Mouse (Mus musculus) adrenal gland, postnatal 36 days (tissue): ENCODE results near the gene Elovl3. TPM values are rescaled to one million over a fixed set of nuclear protein-coding genes. Genes with fewer than 3 reads are reported as not detected.
"Not testable (repeated sequence)": the region's sequence is repeated elsewhere in the genome, so short reads cannot be mapped to it uniquely, and the experiment has no call there.

Experiments
- DNase-seq, 2 experiments: peaks; one replicate each; pipeline ENCODE4 v3.0.0; 2021; ENCODE audit warnings: mixed read lengths in 1 of 2
- long read RNA-seq, 2 experiments: library from polyadenylated mRNA; stranded (forward); transcript quantifications; one replicate each; pipeline ENCODE4 v2.0.0; 2021; ENCODE audit warnings: borderline sequencing depth in 2 of 2
- total RNA-seq, 2 experiments: library from RNA; stranded (reverse); gene quantifications; 2 replicates each; pipeline ENCODE4 v1.2.3; 2021

The Elovl3 gene
- 10 to 100 TPM in 1 of 2 experiments, 1 to 10 TPM in 1; 6.1 to 26.5 TPM for total RNA-seq
- long read RNA-seq, experiment 1, transcript Elovl3-202 (4 exons, 1,881 nt) = major isoform, 80 of 92 reads
- long read RNA-seq, experiment 1, transcript Elovl3-201 (4 exons, 1,593 nt) = minor isoform, 6 of 92 reads
- long read RNA-seq, experiment 1, partial matches to known transcripts = 0 of 92 reads
- long read RNA-seq, experiment 1, other reads (novel, unspliced or antisense) = 6 of 92 reads
- long read RNA-seq, experiment 2, transcript Elovl3-202 (4 exons, 1,881 nt) = major isoform, 45 of 51 reads
- long read RNA-seq, experiment 2, partial matches to known transcripts = 1 of 51 reads
- long read RNA-seq, experiment 2, other reads (novel, unspliced or antisense) = 4 of 51 reads

DNA sequence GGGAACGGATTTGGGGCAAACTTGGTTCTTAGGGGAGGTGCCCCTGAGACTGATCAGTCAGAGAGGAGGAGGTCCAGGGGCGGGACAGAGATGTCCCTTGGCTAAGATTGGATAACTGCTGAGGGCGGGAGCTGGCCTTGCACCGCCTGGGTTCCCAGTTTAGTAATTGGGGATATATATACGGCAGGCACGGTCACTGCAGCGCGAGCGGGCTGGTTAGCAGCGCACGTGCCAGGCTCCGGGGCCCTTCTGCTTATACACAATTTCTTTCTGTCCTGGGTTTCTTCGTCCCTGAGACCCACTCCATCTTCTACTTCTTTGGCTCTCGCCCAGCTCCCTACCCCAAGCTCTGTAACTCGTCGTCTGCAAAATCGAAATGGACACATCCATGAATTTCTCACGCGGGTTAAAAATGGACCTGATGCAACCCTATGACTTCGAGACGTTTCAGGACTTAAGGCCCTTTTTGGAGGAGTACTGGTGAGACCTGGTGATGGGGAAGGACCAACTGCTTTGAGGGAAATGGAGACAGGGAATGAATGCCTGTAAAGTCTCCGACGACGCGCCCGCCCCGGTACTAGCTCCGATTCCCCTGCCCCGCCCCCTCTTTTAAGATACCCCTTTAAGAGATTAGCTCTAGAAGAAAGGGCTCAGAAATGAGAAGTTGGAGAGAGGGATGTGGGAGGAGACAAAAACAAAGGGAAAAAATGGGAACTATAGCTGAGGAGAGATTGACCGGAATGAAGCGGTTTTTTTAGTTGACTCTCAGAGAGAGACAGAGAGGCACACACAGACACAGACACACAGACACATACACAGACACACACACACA, at the start of gene Elovl3:
TSS of gene Elovl3 (plus strand) at position 204 of the 832 bp plus-strand sequence.
- peak; percentile 83 to 84 for DNase-seq

DNA sequence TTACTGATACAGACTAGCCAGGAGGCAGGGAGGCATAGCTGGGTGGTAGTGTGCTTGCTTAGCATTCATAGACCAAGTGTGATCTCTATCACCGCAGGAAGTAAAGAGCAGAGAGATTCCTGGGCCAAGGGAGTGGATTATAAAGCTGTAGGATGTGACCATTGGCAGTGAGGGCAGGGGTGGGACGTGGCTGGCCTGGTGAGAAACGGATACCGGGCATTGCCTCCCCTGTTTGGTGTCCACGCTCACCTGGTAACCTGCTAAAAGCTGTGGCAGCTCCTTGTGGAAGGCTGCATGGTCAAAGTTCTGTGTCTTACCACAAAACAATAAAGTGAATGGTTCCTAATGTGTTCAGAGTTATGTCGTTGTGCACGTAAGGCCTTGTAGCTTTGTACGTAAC, 46.5 kb upstream of the Elovl3 start:
- DNase-seq = no peak

DNA sequence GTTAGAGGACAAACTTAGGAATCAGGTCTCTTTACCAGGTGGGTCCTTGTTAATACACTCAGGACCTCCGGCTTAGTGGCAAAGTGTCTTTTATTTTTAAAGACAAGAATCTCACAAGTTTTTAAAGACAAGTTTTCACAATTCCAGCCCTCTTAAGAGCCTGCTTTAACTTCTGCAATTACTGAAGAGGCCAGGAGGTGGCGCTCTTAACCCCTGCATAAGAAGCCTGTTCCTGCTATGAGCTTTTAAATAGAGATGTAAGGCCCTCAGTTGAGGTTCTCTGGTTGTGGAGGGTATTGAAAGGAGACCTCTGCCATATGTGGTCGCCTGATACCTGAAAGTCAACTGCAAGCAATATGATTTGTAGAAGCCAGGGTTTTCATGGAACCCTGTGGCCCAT, 45.4 kb upstream of the Elovl3 start:
- peak; percentile 56 to 74 for DNase-seq

DNA sequence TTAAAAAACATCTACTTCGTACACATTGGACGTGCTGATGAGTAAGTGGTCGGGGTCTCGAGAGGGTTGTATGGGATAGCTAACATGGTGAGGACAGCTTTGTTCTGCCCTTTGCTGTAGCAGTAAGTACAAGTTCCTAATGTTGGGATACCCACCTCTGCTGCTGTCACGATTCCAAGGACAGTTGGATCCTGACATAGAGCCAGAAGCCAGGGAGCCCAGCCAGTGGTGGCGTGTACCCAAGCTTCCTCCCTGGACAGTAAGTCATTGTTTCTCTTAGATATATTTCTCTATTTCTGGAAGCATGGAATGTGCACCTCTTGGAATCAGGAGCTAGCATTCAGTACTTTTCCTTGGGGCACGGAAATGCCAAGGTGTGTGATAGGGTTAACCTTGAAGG, 43.8 kb upstream of the Elovl3 start:
- DNase-seq = peak; percentile 56 to 61

DNA sequence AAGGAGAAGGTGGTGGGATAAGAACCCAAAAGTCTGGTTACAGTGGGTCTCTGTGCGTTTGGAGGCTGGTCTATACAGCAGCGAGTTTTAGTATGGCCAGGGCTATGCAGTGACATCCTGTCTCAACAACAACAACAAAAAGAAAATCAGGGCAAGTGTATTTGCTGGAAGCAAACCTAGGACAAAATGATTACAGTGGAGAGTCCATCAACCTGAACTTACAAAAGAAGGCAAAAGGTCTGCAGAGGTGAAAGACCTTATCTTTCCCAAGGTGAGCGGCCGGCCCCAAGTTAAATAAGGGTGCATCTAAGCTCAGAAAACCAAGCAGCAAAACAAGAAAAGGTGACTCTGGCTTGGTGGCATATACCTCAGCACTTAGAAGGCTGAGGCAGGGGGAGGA, 40.1 kb upstream of the Elovl3 start:
- DNase-seq = no peak

DNA sequence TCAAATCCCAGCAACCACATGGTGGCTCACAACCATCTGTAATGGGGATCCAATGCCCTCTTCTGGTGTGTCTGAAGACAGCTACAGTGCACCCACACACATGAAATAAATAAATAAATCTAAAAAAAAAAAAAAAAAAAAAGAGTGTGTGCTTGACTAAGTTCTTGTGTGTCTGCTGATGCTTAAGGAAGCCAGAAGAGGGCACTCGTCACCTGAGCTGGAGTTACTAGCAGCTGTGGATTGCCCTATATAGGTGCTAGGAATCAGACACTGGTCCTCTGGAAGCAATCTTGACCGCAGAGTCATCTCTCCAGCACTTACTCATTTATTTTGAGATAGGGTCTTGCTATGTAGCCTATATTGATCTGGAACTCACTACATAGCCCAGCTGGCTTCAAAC, 37.6 kb upstream of the Elovl3 start:
- no peak for DNase-seq

DNA sequence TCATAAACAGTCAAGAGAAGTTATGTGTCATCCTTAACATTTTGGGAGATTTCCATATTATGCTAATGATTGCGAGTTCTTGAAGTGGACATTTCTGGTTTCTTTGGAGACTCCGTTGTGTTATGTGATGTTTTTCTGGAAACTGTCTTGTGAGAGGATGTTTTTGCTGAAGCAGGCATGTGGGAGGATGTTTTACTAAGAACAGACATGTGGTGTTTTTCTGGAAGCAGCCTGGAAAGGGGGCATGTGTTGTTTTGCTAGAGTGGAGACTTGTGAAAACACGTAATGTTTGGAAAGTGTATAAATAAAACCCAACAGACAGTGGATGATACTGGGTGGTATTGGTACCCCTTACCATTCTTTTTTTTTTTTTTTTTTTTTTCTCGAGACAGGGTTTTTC, 36.4 kb upstream of the Elovl3 start:
- no peak for DNase-seq

DNA sequence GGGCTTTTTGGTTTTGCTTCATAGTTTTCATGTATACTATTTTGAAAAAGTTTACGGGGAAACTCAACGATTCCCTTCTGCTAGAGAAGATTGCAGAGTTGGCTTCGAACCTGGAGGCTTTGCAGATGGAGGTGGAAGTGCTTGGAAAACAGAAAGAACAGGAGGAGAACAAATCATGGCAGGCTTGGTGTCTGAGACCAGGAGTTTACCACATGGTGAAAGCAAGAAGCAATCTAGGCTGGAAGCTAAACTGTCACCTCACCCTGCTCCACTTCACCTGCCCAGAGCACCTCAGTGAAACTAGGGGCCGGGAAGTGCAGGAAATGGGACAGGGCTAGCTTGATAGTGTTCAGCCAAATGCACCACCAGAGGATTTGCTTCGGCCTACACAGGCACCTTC, 35.3 kb upstream of the Elovl3 start:
- no peak for DNase-seq

DNA sequence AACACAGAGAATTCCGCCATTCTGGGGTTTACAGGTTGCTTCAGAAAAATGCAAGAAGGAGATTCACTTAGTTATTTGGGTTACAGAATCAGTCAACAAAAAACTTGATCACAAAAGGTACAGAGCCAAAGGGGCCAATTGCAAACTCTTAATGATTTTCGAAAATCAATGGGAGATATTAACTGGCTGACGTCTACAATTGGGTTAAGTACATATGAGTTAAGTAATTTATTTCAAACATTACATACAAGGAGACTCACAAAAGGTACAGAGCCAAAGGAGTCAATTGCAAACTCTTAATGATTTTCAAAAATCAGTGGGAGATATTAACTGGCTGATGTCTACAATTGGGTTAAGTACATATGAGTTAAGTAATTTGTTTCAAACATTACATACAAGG, 32.1 kb upstream of the Elovl3 start:
- no peak for DNase-seq

DNA sequence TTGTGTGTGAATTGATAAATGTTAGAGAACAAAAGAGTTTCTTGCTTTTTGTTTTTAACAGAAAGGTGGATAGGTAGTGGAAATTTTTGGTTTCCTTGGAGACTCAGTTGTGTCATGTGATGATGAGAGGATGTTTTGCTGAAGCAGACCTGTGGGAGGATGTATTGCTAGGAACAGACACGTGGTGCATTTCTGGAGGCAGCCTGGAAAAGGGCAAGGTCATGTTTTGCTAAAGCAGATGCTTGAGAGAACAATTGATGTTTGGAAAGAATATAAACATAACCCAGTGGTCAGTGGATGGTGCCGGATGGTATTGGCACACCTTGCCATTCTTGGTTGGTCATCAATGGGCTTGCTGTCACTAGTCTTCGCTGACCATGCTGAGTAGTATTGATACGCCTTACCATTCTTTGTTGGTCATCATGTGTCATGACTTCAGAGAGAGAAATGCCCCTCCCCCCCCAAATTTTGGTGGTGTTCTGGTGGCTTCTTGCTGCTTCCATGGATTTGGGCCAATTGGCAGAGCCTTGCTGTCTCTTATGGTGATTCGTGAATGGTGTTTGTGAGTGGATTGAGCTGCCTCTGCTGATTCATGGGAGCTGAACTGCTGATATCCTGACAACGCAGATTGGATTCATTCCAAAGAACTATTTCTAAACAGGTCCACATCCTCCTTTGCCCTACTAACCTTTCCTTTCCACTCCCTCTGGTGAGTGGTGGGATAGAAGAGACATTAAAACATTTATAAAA, 28.1 kb upstream of the Elovl3 start:
- peak; percentile 12 to 45 for DNase-seq

DNA sequence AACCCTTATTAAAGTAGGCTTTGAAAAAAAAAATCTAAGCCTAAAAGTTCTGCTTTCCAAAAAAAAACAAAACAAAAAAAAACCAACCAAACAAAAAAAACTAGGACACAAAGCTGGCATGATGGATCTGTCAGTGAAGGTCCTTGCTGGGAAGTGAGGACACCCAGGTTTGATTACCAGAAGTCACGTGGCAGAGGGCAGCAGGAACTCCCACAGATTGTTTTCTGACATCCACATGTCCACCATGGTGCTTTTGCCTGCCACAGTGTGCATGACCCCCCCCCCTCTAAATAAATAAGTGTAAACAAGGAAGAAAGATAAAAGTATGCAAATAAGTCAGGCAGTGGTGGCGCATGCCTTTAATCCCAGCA, 27.5 kb upstream of the Elovl3 start:
- DNase-seq = no peak

DNA sequence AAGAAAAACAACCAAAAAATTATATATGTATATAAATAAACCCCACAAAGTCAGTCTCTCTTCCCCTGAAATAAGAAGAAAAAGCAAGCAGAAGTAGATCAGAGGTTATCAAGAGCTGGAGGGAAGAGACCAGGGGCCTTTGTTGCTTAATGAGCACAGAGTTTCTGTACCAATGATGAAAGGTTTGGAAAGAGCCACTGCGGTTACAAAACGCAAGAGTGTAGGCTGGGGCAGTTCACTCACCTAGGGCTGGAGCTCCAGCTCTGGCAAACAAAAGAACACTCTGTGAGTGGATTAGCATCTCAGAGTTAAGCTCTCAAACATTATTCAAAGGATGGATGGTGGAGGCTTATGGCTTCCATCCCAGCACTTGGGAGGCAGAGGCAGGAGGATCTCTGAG, 21.5 kb upstream of the Elovl3 start:
- DNase-seq = no peak

DNA sequence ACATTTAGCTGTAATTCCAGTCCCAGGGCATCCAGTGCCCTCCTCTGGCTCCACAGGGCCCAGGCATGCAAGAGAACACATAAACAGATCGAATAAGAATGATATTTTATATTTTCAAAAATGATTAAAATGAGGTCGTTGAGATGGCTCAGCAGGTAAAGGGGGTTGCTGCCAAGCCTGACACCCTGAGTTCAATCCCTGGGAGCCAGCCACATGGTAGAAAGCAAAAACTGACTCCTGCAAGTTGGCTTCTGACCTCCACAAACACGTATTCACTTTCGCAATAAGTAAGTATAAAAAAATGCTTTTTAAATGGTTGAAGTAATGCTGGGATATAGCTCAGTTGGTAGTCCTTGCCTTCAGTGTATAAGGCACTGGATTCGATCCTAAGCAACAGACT, 20.9 kb upstream of the Elovl3 start:
- no peak for DNase-seq

DNA sequence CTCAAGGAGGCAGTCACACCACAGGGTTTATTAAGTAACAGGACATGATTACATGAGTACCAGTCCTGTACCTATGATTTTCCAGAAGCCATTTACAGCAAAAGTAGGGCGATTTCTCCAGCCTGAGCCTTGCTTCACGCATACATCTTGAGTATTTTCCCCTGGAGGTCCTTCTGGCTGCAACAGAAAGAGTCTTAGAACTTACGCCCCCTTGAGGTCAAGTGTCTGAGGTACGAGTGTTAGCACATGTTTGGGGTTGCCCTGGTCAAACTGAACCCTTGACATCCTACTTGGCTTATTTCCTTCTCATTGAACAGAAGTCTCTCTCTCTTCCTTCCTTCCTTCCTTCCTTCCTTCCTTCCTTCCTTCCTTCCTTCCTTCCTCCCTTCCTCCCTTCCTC, 17.1 kb upstream of the Elovl3 start:
- DNase-seq = no peak

DNA sequence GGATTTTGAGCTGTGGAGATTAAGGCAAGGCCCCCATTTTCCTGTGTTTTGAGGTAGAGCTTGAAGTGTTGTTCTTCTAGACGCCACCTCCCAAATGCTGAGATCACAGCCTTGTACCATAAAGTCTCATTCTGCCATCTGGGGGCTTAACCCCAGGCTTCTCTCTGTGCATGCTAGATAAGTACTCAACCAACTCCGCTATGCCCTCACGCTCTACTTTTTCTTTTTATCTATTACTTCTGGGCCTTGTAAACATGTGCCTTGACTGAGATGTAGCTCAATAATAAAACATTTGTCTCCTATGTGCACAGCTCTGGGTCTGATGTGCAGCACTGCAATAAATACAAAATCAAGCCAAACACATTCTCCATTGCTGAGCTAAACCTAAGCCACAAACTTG, 12.2 kb upstream of the Elovl3 start:
- no peak for DNase-seq

DNA sequence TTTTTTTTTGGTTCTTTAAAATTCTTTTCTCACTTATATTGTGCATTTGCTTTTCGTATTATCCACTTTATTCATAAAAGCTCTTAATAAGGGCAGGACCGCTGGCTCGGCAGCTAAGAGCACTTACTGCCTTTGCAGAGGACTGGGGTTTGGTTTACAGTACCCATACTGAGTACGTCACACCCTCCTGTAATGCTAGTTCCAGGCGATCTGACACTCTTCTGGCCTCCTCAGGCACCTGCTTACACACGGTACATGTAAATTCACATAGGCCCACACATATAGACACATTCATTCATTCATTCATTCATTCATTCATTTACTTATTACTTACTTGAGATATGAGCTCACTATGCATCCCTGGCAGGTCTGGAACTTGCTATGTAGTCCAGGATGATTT, 10.8 kb upstream of the Elovl3 start:
- DNase-seq = no peak

DNA sequence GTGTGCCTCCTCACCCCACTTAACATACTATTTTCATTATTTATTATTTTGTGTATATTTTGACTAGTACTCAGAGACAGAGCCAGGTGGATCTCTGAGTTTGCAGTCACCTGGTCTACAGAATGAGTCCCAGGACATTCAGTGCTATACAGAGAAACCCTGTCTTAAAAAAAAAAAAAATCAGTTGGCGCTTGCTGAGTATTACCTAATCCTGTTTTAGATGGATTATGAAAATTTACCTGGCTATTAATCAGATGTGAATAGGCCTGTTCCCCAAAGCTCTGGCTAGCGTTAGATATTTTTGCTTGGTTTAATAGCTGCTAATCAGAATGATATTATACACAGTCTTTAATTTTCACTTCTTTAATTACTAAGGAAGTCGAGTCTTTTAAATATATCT, 7.8 kb upstream of the Elovl3 start:
- DNase-seq = no peak

DNA sequence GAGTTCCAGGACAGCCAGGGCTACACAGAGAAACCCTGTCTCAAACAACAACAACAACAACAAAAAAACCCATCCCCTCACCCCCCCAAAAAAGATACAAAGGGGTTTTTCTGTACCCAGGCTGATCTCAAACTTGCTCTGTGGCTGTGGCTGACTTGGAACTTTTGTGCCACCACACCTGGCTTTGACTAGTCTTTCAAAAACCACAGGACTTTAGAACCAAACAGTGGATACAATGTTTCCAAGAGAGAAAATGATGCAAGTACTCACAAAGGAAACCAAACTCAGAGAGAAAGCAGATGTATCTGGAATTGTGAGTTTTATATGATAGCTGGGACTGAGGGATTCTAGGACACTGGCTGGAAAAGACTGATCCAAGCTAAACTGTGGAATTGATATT, 7.0 kb upstream of the Elovl3 start:
- no peak for DNase-seq

DNA sequence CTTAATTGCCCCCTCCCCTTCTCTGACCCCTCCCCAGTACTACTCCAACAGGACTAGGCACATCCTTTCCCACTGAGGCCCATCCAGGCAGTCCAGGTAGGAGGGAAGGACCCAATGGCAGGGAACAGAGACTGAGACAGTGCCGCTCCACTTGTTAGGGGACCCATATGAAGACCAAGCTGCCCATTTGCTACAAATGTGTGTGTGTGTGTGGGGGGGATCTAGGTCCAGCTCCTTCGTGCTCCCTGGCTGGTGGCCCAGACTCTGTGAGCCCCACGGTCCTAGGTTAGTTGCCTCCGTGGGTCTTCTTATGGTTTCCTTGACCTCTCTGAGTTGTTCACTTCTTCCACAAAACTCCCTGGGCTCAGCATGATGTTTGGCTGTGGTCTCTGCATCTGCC, 5.4 kb upstream of the Elovl3 start:
- DNase-seq = no peak

DNA sequence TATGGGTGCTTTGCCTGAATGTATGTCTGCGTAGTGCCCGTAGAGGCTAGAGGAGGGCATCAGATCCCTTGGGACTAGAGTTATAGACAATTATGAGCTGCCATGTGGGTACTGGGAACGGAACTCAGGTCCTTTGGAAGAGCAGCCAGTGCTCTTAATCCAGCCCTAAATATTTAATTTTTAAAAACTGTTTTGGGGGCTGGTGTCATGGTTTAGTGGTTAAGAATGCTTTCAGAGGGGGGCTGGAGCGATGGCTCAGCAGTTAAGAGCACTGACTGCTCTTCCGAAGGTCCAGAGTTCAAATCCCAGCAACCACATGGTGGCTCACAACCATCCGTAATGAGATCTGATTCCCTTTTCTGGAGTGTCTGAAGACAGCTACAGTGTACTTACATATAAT, 2.0 kb upstream of the Elovl3 start:
- DNase-seq = not testable (repeated sequence)

DNA sequence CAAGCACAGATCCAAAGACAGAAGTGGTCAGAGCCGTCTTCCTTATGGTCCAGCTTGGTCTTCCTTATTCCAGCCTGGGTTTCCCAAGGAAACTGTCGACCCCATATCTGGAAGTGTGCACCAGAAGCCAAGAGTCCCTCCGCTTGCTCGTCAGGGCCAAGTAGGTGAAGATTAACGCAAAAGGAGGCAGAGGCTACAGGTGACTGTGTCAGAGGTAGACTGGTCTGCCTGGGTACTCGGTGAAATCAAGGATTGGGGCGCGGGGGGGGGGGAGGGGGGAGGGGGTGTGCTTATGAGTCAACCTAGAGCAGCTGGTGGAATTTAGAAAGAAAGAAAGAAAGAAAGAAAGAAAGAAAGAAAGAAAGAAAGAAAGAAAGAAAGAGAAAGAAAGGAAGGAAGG, 414 bp upstream of the Elovl3 start:
- no peak for DNase-seq

DNA sequence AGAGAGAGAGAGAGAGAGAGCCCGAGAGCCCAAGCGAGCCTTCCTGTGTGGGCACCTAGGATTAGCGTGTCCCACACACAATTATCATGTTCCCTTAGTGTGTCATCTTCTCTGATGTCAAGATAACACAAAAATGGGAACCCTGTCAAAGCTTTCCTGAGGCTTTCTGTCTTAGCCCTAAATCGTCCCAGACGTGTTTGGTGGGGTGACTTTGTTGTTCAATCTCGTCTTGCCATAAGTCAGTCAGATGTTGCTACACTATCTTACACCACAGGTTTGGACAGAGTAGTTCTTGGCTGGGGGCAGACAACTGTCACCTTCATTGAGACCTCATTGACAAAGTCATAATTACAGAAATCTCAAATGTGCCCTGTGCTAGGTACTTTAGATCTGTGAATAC, 880 bp downstream of the Elovl3 start:
- DNase-seq = no peak

DNA sequence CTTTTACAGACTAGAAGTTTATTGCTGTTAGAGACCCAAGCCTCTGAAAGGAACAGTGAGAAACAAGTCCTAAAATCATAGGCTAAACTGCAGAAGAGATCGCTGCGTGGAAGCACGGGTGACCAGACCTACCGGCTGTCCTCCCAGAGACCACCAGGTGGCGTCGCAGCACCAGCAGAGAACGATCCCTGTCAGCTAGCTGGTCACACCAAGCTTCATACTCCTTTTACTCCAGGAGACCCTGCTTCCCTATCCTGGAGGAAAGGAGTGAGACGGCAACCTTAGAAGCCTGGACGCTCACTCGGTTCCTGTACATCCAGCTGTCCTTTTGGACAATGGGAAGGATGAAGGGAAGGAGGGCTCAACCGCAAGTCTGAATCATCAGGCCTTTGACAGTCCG, 3.6 kb downstream of the Elovl3 start:
- DNase-seq = peak; percentile 90 to 94
